Comparison of ENCODE assay signal across 8 mouse cellular contexts in the genomic region with DNA sequence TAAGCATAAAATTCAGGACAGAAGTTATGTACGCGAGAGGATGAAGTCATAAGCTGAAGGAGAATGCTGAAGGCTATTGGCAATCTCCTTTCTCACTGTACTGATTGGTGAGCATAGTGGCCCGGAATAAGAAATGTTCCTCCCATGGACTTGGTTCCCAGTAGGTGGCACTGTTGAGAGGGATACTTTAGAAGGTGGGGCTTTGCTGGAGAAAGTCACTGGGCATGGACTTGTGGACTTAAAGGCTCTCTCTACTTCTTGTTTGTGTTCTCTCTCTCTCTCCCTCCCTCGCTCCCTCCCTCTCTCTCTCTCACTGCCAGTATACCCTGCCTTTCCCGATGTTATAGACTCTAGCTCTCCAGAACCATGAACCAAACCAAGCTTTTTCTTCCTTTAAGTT. TPM values are rescaled to one million over a fixed set of nuclear protein-coding genes. Genes with fewer than 3 reads are reported as not detected.
DNase-seq lines count a peak whose midpoint lies in the region; ATAC-seq and TF ChIP-seq lines count a peak whose summit lies in the region.

No protein-coding gene starts in this region.

- no peak overlapping the region for H3K4me2 ChIP-seq in limb, embryonic 14.5 days (replicated peaks; ENCODE audit: low read depth, low read length, severe bottlenecking)

- no peak for TF ChIP-seq POLR2A in cerebellum, adult 2 months (IDR thresholded peaks at IDR 0.05; ENCODE audit: borderline replicate concordance, insufficient read depth, low read length)
- TF ChIP-seq POLR2A in limb, embryonic 14.5 days (IDR thresholded peaks at IDR 0.05; ENCODE audit: borderline replicate concordance, extremely low read depth, insufficient read depth, insufficient read length): no peak

- ATAC-seq in cerebellum, adult (ENCODE audit: insufficient number of reproducible peaks, low FRiP score, low TSS enrichment): no peak
- ATAC-seq in limb, embryonic 14.5 days (ENCODE audit: low FRiP score, low read depth): no peak
- peak; percentile 89 for ATAC-seq in megakaryocyte progenitor cell, adult 5-6 weeks (replicated peaks; ENCODE audit: poor library complexity)

- no peak overlapping the region for H3K27ac ChIP-seq in cerebellum, adult 2 months (ENCODE audit: insufficient read depth, low read length)
- H3K27ac ChIP-seq in limb, embryonic 14.5 days (replicated peaks; ENCODE audit: low read depth, low read length): no peak overlapping the region
- no peak overlapping the region for H3K27ac ChIP-seq in limb, embryonic 10.5 days

- H3K9me3 ChIP-seq in limb, embryonic 14.5 days (ENCODE audit: control insufficient read depth, low read length): no peaks in the 10 kb centered on the region
- no peaks in the 10 kb centered on the region for H3K9me3 ChIP-seq in limb, embryonic 10.5 days (replicated peaks)

- H3K27me3 ChIP-seq in cerebellum, adult 2 months (ENCODE audit: control insufficient read depth, insufficient read depth, low read length): no peaks in the 10 kb centered on the region
- no peaks in the 10 kb centered on the region for H3K27me3 ChIP-seq in limb, embryonic 14.5 days (ENCODE audit: control insufficient read depth, insufficient read depth, low read length)
- H3K27me3 ChIP-seq in limb, embryonic 10.5 days (ENCODE audit: low read depth, poor library complexity, severe bottlenecking): no peaks in the 10 kb centered on the region

- 53% methylated on average over 5 of the region's 5 CpGs for WGBS in cerebellum, adult 2 months
- 29% methylated on average over 5 of the region's 5 CpGs for WGBS in limb, embryonic 14.5 days
- WGBS in limb, embryonic 10.5 days: 41% methylated on average over 5 of the region's 5 CpGs

- H3K4me1 ChIP-seq in cerebellum, adult 2 months (ENCODE audit: control insufficient read depth, insufficient read depth, low read length): no peaks in the 10 kb centered on the region; the same call in 1 of the 2 replicates
- H3K4me1 ChIP-seq in limb, embryonic 14.5 days (ENCODE audit: control insufficient read depth, insufficient read depth, low read length): peaks cover 8% of the 10 kb centered on the region
- peaks cover 23% of the 10 kb centered on the region for H3K4me1 ChIP-seq in limb, embryonic 10.5 days

- H3K36me3 ChIP-seq in limb, embryonic 14.5 days (ENCODE audit: control insufficient read depth, insufficient read depth, low read length): no peaks in the 10 kb centered on the region
- H3K36me3 ChIP-seq in limb, embryonic 10.5 days: no peaks in the 10 kb centered on the region

- intact Hi-C loops in heart, postnatal 14 days (cut with DNase I): loop anchor here (1.0 kb wide), 1 partner anchor 32 kb away; no protein-coding TSS in a partner anchor

- peak in 1 of 2 experiments; percentile 32 for DNase-seq in cerebellum, adult 2 months
- DNase-seq in limb, embryonic 14.5 days (ENCODE audit: low spot score): peak; percentile 57
- DNase-seq in limb, embryonic 10.5 days (ENCODE audit: low spot score): no peak
- DNase-seq in adrenal gland, postnatal 14 days: peak; percentile 71
- peak; percentile 53 to 72 for DNase-seq in heart, postnatal 14 days
- no peak for DNase-seq in right cerebral cortex, postnatal 36 days (ENCODE audit: low spot score in 2 of 2)

- peak; percentile 49; the same call in 1 of the 2 replicates for TF ChIP-seq CTCF in cerebellum, adult 2 months (IDR thresholded peaks at IDR 0.05; ENCODE audit: borderline replicate concordance, insufficient read depth, low read depth, low read length)

- no peak overlapping the region for H3K9ac ChIP-seq in limb, embryonic 14.5 days (ENCODE audit: low read depth, low read length, severe bottlenecking)

- H3K4me3 ChIP-seq in cerebellum, adult 2 months (replicated peaks; ENCODE audit: insufficient read depth, low read depth, low read length): no peak overlapping the region
- H3K4me3 ChIP-seq in limb, embryonic 14.5 days (replicated peaks; ENCODE audit: low read length): no peak overlapping the region
- no peak overlapping the region for H3K4me3 ChIP-seq in limb, embryonic 10.5 days

RNA-seq across cellular contexts. Expression of a gene that starts 45.8 kb away (rescaled TPM):
- 0.28 and 0.30 TPM in 2 replicates for polyA plus RNA-seq in cerebellum, adult 2 months (2012; rRNA removed)
- 0.28 TPM in 2 replicates for polyA plus RNA-seq in limb, embryonic 14.5 days (2012; rRNA removed)
- polyA plus RNA-seq in limb, embryonic 14.5 days (2014; fragmentation: Nextera tagmentation; extraction: Ambion mirVana): 0.25 TPM in 1 of 2 replicates, not detected in the other
- polyA plus RNA-seq in limb, embryonic 10.5 days (2016; fragmentation: Nextera tagmentation; extraction: Ambion mirVana): 0.33 and 0.39 TPM in 2 replicates
- 0.15 and 0.41 TPM in 2 replicates for total RNA-seq in adrenal gland, postnatal 14 days (2021)
- not detected for total RNA-seq in heart, postnatal 14 days (2021)
- 0.15 TPM in 1 of 2 replicates, not detected in the other for total RNA-seq in megakaryocyte progenitor cell, adult 5-6 weeks (2015)
- total RNA-seq in megakaryocyte progenitor cell, adult 5-6 weeks (2017): 0.20 and 0.54 TPM in 2 replicates

RNA-seq across cellular contexts. Expression of a gene that starts 50.3 kb away (rescaled TPM):
- 0.08 and 0.32 TPM in 2 replicates for polyA plus RNA-seq in cerebellum, adult 2 months (2012; rRNA removed)
- polyA plus RNA-seq in limb, embryonic 14.5 days (2012; rRNA removed): 59.1 and 68.2 TPM in 2 replicates
- polyA plus RNA-seq in limb, embryonic 14.5 days (2014; fragmentation: Nextera tagmentation; extraction: Ambion mirVana): 87.9 and 88.8 TPM in 2 replicates
- polyA plus RNA-seq in limb, embryonic 10.5 days (2016; fragmentation: Nextera tagmentation; extraction: Ambion mirVana): 192 and 213 TPM in 2 replicates
- 13.2 and 13.4 TPM in 2 replicates for total RNA-seq in adrenal gland, postnatal 14 days (2021)
- total RNA-seq in heart, postnatal 14 days (2021): 1 to 10 TPM; 6.1 to 6.8 TPM
- 20.4 and 21.5 TPM in 2 replicates for total RNA-seq in megakaryocyte progenitor cell, adult 5-6 weeks (2015)
- 13.7 and 14.3 TPM in 2 replicates for total RNA-seq in megakaryocyte progenitor cell, adult 5-6 weeks (2017)

Comparison
In these comparisons a context has a peak if more than half of its experiments do, and no peak if none do; other contexts are left out.
1. DNase-seq: peak in limb, embryonic 14.5 days (single experiment), adrenal gland, postnatal 14 days (single experiment) and heart, postnatal 14 days (2 of 2); none in limb, embryonic 10.5 days (single experiment) and right cerebral cortex, postnatal 36 days (0 of 2).